Mouse (Mus musculus) spleen, adult 12 weeks (tissue): ENCODE measurements at regions not wholly inside any gene's neighbourhood (a gene's known extent, or its start where the extent isn't known, plus 50 kb on each side); places are given as distances from the start of the nearest gene placed in this dataset.
"Not testable (repeated sequence)": the region's sequence is repeated elsewhere in the genome, so short reads cannot be mapped to it uniquely, and the experiment has no call there.

Source experiments
- DNase-seq: peaks from one replicate; pipeline ENCODE4 v3.0.0; 2022; ENCODE audit warnings: low spot score

DNA sequence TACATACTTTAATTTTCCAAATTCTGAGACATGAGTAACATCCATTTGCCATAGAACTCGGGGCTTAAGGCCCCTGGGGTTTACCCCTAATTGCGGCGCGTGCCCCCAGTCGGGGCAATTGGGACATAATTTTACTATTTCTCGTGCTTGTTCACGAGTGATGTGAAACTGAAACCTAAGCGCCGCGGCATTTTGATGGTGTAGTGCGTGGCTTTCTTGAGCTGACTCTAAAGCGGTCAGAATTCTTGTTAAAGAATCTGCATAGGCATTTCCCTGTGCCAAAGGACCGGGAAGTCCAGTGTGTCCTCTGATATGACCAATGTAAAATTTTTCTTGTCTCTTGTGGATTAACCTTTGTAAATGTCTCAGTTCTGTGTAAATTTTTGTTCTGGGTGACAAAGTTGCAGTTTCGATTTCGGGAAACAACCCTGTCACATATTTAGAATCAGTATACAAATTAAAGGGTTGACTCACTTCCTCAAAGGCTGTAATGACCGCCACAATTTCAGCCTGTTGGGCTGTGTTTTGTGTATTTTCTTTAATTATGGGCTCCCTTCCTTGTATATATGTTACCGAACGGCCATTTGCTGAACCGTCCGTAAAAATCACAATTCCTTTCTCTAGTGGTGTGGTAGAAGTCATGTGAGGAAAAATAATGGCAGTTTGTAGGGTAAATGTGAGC lies 1037.6 kb upstream of the Sel1l start:
- not testable (repeated sequence) for DNase-seq

- DNase-seq = not testable (repeated sequence)
Observed at GRCm38 (mm10) chr12:92884014-92884413, 1035.1 kb upstream of the Sel1l start.

- DNase-seq = not testable (repeated sequence)
Observed at GRCm38 (mm10) chr12:92883091-92883490, 1034.1 kb upstream of the Sel1l start.

DNA sequence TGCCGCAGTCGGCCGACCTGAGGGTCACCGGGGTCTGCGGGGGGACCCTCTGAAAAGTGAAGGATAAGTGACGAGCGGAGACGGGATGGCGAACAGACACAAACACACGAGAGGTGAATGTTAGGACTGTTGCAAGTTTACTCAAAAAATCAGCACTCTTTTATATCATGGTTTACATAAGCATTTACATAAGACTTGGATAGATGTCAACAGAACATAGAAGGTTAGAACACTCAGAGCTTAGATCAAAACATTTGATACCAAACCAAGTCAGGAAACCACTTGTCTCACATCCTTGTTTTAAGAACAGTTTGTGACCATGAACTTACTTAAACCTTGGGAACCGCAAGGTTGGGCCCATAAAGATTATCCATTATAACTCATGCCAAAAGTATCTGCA lies 1033.6 kb upstream of the Sel1l start:
- DNase-seq = not testable (repeated sequence)

DNA sequence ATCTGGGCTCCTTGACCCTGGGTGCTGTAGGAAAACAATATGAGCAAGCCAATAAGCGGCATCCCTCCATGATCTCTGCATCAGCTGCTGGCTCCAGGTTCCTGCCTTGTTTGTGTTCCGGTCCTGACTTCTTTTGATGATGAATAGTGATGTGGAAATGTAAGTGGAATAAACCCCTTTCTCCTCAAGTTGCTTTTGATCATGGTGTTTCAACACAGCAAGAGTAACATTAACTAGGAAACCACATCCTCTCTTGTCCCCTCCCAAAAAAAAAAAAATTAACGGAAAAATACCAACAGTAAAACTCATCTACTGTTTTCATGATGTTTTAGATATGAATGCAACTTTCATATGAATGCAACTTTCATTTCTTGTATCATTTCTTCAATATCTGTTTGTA lies 1024.6 kb upstream of the Sel1l start:
- DNase-seq = no peak

GRCm38 (mm10) chr12:92869336-92869735 lies 1020.4 kb upstream of the Sel1l start:
- no peak for DNase-seq

- no peak for DNase-seq
Observed at GRCm38 (mm10) chr12:92823090-92823786, 974.3 kb upstream of the Sel1l start.

DNA sequence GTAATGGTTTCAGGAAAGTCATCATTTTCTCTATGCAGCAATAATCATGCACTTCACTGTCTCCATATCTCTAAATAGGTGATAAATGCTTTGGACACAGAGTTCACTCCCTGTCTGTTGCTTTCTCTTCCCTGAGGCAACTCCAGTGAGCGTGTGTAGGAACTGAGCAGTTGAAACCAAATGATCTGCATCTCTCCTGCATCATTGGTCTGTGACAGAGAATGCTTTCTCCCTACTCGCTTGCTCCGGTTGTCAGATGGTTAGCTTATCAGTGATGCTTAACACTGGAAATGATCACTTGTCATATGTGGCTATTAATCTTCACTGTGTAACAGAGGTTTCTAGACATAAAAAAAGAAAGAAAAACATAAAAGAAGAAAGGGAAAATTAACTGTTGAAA lies 969.7 kb upstream of the Sel1l start:
- no peak for DNase-seq

- DNase-seq = no peak
Observed at GRCm38 (mm10) chr12:92801121-92801520, 952.2 kb upstream of the Sel1l start.

DNA sequence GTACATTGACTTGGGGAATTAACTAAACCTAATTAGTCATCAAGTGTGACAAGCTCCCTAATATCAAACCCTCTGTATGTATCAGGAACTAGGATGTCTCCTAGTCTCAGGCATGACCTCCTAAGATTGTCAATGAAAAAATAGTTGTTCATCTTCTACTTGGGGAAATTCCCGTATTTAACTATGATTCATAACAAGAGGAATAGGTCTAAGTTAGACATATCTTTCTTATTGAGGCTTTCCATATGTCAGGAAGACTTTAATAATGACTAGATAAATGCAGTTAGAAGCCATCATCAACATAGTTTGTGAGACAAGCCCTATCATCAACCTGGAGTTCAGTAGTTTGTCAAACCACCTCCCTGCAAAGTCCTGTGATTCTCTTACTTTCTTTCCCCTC lies 934.4 kb upstream of the Sel1l start:
- DNase-seq = no peak

DNA sequence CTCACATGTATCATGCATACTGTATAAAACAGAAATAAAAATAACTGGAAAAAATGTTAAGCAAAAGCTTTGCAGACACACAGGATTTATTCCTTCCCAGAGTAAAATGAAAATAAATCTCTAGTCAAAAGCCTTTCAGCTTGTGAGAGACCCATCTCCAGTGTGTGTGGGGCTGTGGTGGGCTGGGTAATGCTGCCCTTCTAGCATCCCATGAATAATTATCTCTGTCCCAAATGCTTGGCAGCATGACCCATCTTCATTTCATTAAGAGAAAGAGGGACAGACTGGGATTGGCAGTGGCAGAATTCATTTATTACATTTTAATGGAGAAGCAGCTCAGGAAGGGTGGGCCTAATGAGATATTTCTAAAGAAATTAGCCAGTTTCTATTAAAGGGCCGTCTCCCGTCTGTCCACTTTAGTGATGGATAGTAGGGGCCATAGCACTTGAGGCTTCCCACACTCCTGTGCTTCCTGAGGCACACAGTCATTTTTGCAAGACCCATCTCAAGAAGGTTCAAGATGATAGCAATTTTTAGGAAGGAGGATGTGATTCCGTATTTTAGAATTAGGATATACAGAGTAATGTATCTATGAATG lies 930.8 kb upstream of the Sel1l start:
- DNase-seq = no peak

DNA sequence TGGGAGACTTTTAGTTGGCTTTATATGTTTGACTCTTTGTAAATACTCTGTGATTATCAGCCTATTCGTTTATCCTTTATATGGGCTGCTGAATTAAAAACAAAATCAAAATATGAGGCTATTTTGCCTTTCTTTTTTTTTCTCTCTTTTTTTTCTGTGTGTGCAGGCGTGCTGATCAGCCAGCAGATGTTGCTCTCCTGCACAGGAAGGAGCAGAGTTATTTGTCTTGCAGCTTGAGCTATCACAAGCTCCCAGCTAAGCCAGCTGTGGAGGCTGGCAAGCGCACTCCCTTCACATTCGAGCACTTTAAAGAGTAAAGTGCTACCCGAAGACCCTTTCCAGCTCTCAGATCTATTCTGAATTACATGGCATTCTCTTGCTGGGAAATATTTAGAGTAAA lies 926.7 kb upstream of the Sel1l start:
- DNase-seq = no peak

DNA sequence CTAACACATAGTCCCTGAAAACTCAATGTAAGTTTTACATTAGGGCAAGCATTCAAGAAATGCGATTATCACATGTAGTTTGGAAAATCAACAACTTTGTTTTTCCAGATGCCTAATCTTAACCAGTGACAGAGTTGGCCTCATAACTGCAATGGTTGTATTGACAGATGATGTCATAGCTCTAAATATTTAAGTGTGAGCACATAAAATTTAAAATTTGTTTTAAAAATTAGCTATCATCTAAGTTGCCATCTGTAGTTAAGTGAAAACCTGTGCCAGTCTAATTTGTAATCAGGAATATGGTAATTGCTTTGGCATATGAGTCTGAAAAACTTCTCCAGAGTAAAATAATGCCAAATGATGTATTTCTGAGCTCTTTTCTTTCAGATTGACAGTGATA lies 899.6 kb upstream of the Sel1l start:
- no peak for DNase-seq

DNA sequence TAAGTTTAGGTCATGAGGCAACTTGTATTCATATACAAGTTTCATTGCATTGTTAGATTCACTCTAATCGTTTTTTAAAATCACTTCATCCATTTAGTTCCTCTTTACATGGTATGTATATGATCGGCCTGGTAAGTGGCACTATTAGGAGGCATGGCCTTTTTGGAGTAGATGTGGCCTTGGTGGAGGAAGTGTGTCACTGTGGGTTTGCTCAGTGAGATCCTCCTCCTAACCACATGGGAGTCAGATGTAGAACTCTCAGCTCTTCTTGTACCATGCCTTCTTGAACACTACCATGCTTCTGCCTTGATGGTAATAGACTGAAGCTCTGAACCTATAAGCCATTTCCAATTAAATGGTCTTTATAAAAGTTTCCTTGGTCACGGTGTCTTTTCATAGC lies 891.9 kb upstream of the Sel1l start:
- no peak for DNase-seq

DNA sequence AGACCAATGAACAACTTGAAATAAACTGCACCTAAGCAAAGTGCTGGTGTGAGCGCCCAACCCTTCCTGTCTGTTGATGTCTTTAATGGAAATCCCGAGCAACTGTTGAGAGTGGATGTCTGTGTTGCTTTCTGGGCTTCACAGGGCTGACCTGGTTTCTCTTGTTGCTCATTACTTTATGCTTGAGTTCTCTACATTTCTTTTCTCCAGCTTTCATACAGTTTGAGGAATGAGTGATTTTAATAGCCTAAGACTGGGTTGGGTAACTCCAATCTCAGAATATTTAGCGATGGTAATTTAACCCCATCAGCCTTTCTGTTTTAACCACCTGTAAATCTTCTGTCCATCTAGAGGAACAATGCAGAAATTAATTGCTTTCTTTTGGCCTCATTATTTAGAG lies 890.2 kb upstream of the Sel1l start:
- DNase-seq = no peak

DNA sequence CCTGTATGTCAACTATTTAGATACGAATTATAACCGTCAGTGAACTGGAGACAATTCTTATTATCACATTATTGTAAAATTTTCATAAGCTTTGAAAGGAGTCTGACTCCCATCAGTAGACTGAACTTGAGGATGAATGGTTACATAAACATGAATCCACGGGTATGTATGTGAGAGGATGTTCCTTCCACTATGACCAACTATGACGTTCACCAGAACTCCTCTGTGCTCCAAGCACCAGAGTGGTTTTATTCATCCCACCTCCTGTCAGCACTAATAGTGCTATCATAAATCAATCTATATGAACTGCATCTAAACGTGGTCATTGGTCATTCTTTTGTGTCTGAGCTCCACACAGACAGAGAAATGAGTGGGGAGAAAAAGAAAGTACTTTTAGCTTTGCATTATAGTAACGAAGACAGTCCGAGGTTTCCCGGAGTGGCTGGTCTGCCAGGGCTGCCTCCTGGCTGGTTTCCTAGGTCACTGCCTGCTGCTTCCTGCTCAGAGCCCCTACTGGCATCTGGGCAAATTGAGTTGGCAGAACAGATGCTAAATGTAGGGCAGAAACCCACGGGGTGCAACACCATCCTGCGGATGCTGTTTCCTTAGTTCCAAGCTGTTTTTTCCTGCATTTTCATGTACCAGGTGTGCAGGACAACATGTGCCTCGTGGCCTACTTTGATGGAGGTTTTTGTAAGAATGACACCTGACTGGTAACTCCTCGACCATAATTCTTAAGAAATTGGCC lies 888.8 kb upstream of the Sel1l start:
- DNase-seq = no peak

- DNase-seq = no peak
Observed at GRCm38 (mm10) chr12:92723022-92723421, 874.1 kb upstream of the Sel1l start.

DNA sequence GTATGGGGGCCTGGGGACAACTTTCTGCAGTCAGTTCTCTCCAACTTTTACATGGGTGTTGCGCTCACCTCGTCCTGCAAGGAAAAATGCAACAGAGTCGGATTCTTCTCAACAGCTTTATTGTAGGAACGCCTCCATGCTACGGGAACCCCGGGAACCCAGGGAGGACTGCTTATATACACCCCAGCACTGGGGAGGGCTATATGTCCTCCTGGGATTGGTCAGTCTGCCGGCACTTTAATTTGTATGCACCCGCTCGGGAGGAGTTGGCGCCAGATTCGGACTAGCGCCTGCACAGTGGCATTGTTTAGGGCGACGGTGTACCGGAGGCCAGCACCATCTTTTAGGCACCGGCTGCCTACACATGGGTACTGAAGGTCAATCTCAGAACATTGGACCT lies 864.5 kb upstream of the Sel1l start:
- DNase-seq = no peak

GRCm38 (mm10) chr12:92708466-92708865 lies 859.5 kb upstream of the Sel1l start:
- DNase-seq = no peak

DNA sequence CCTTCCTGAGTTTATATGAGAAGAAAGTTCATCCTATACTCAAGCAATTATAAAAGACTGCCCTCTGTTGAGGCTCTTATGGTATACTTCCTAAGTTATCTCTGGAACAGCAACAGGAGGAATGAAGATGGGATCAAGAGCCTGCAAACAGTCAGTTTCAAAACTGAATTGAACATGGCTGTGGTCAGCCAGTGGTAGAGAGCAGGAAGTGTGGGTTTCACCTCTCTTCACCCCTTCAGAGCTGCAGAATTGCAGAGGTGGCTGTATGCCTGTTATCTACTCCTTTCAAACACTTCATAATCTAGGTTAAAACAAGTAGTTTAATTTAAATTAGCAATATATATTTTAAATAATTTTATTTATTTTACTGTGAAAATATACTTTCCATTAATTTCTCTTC lies 854.8 kb upstream of the Sel1l start:
- DNase-seq = no peak

DNA sequence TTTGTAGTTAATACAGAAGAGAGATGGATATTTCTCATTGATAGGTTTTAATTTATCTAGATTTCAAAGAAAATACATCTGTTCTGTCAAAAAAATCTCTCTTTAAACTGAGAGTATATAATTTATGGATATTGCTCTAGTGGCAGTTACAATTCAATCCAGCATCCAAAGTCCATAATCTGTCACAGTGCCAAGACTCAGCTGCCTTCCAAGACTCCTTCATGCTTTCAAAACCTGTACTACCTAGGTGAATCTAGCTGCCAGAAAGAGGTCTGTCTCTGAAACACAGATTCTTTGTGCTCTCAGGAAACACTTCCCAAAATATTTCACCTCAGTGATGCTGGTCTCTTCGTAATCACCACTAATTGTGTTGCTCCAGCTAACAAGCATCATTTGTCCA lies 844.0 kb upstream of the Sel1l start:
- no peak for DNase-seq

- DNase-seq = no peak
Observed at GRCm38 (mm10) chr12:92672396-92672795, 823.4 kb upstream of the Sel1l start.

DNA sequence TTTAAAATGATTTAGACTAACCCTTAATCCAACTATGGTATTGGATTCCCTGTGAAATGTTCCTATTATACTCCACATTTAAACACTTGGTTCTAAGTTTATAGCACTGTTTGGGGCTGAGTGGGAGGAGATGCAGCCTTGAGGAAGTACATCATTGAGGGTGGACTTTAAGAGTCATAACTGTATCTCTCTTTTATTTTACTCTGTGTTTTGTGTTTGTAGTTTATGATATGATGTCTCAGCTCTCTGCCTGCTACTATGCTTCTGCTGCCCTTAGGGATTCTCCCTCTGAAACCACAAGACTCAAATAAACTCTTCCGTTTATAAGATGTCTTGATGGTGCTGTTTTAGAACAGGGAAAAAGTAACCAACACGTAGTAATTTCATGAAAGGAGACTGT lies 797.7 kb upstream of the Sel1l start:
- DNase-seq = no peak
